In the genomic region with DNA sequence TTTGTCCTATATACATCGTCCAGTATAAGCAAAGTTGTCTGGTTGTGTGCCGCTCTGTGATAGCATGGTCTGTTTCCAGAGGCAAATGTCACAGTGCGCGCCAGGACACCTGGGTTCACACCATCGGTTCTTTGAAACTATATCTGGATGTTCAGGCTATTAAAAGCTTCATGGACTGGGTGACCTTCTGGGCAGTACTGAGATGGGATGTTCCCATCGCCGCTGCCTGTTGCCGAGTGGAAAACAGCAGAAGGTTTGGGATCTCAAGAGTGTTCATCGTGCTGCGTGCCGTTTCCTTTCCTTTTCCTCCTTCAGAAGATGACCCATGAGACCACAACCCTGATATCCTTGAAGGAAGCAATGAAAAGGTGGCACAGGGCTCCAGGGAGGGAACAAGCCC, we compare ENCODE assay signal across 23 mouse cellular contexts. TPM values are rescaled to one million over a fixed set of nuclear protein-coding genes. Genes with fewer than 3 reads are reported as not detected.
DNase-seq lines count a peak whose midpoint lies in the region.
"Had no signal": no experiment of that assay in that cellular context is flagged by ENCODE, and none has a peak within 500 bp of the region (broad histone marks: within the 10 kb centered on the region; RNA-seq: fewer than 3 reads in every experiment).

Gene Smco1, plus strand, starts transcription at position 178 of the 400 bp plus-strand sequence.

- peak; percentile 73 for DNase-seq in gastrocnemius, adult 18-20 months (ENCODE audit: low spot score)
- DNase-seq in gastrocnemius, postnatal 4 days (ENCODE audit: low spot score in 2 of 2) = no peak
- DNase-seq in gastrocnemius, postnatal 36 days = peak; percentile 27 to 29
- peak; percentile 63 to 74 for DNase-seq in heart, postnatal 10 days
- DNase-seq in adrenal gland, adult 8-10 months = no peak
- no peak for DNase-seq in ovary, postnatal 36 days (ENCODE audit: low spot score)
- DNase-seq in thymus, postnatal 0 days (ENCODE audit: low spot score) = no peak
- DNase-seq: adrenal gland, postnatal 36 days; cerebellum, adult 9-10 months; kidney, adult 11 months; kidney, postnatal 36 days; liver, embryonic 13.5 days; lung, adult 2 months; lung, postnatal 14 days; right cerebral cortex, postnatal 14 days; thymus, postnatal 36 days had no signal

- intact Hi-C loops in gastrocnemius, postnatal 36 days (cut with DNase I) = no loop called here
- intact Hi-C loops in heart, postnatal 10 days (cut with DNase I) = no loop called here

RNA-seq across cellular contexts. Expression of gene Smco1, which starts in this region (rescaled TPM):
- 10 to 100 TPM; 58.3 to 81.5 TPM for total RNA-seq in gastrocnemius, adult 18-20 months (2021)
- 1 to 10 TPM; 3.2 to 5.4 TPM for total RNA-seq in gastrocnemius, postnatal 4 days (2021)
- 10 to 100 TPM; 69.4 to 72.8 TPM for total RNA-seq in gastrocnemius, postnatal 36 days (2021)
- 1 to 10 TPM; 7.9 to 9.6 TPM for total RNA-seq in heart, postnatal 10 days (2021)
- not detected for total RNA-seq in adrenal gland, adult 8-10 months (2022)
- polyA plus RNA-seq in thymus, postnatal 0 days (2015; fragmentation: Nextera tagmentation; extraction: Ambion mirVana) = not detected in 2 replicates
- total RNA-seq: megakaryocyte, adult 5-6 weeks; monocyte, adult 5-6 weeks; neutrophil, adult 5-6 weeks had no signal
- polyA plus RNA-seq: forebrain, embryonic 15.5 days; kidney, embryonic 15.5 days; limb, embryonic 14.5 days; liver, embryonic 13.5 days; spleen, adult 2 months had no signal

Comparison
In these comparisons a context has a peak if more than half of its experiments do, and no peak if none do; other contexts are left out.
1. RNA of gene Smco1 (total RNA-seq): 58.3 to 81.5 TPM in gastrocnemius, adult 18-20 months and 69.4 to 72.8 TPM in gastrocnemius, postnatal 36 days; 7.9 to 9.6 TPM in heart, postnatal 10 days, 3.2 to 5.4 TPM in gastrocnemius, postnatal 4 days and not detected in adrenal gland, adult 8-10 months; every median in the first group is over 4 times any median in the second.
2. DNase-seq: peak in gastrocnemius, adult 18-20 months (single experiment), gastrocnemius, postnatal 36 days (2 of 2) and heart, postnatal 10 days (2 of 2); none in gastrocnemius, postnatal 4 days (0 of 2), adrenal gland, adult 8-10 months (single experiment), ovary, postnatal 36 days (single experiment) and thymus, postnatal 0 days (single experiment).